Mouse (Mus musculus) liver, embryonic 18 days (tissue): ENCODE measurements around the gene Pth2r. TPM values are rescaled to one million over a fixed set of nuclear protein-coding genes. Genes with fewer than 3 reads are reported as not detected.

ENCODE experiments used
- polyA plus RNA-seq: library from polyadenylated mRNA; depleted of rRNA; stranded (reverse); fragments of >200 nt; gene quantifications from 2 replicates; pipeline ENCODE4 v1.2.3, GENCODE M21; 2012; rRNA removed

Pth2r gene
- 0.09 and 0.24 TPM in 2 replicates for polyA plus RNA-seq

DNA sequence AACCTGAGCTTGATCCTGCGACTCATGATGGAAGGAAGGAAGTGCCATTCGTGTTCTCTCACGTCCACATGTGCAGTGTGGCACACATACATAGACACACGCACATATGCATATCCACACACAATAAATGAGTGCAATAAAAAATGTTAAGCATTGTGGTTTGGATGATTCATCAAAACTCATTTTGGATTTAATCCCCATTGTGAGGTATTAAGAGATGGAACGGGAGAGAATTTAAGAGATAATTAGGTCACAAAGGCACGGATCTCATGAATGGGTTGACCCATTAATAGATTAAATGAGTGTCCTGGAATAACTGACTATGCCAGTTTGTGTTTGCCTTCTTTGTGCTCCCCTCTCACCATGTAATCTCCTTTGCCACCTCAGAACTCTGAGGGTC lies at the start of gene Pth2r:
TSS of gene Pth2r (plus strand) at position 301 of the 400 bp plus-strand sequence.

Other genes with a start within 250 kb of the Pth2r start
- gene Akr1cl, start 249.3 kb upstream of the Pth2r start, polyA plus RNA-seq: 0.06 and 0.07 TPM in 2 replicates
- not detected in 2 replicates for gene Cryge, start 230.9 kb upstream of the Pth2r start, polyA plus RNA-seq
- gene Crygd, start 218.6 kb upstream of the Pth2r start, polyA plus RNA-seq: not detected in 2 replicates
- not detected in 2 replicates for gene Crygc, start 208.4 kb upstream of the Pth2r start, polyA plus RNA-seq
- gene Crygb, start 199.8 kb upstream of the Pth2r start, polyA plus RNA-seq: not detected in 2 replicates
- gene Cryga, start 178.7 kb upstream of the Pth2r start, polyA plus RNA-seq: not detected in 2 replicates
- not detected in 2 replicates for gene Gm28845, start 162.5 kb upstream of the Pth2r start, polyA plus RNA-seq
- 0.17 and 0.21 TPM in 2 replicates for gene D630023F18Rik, start 158.8 kb upstream of the Pth2r start, polyA plus RNA-seq
- 77.1 and 113 TPM in 2 replicates for gene Idh1, start 95.6 kb upstream of the Pth2r start, polyA plus RNA-seq
- 2.6 and 3.3 TPM in 2 replicates for gene Pikfyve, start 95.4 kb upstream of the Pth2r start, polyA plus RNA-seq